Mouse (Mus musculus): ENCODE measurements at regions not wholly inside any gene's neighbourhood (a gene's known extent, or its start where the extent isn't known, plus 50 kb on each side); places are given as distances from the start of the nearest gene placed in this dataset.

- DNase-seq (ENCODE audit: low read depth in 3 of 3, low spot score in 3 of 3) (no peak), ATAC-seq (ENCODE audit: insufficient read depth) (no peak)
- H3K4me1 ChIP-seq (replicated peaks; ENCODE audit: control insufficient read depth in 2 of 2, insufficient read depth in 2 of 2, low read length in 1 of 2): no peaks in the 10 kb centered on the region
- no peak overlapping the region for H3K4me3 ChIP-seq (ENCODE audit: insufficient read depth in 1 of 2, low read depth in 2 of 2, low read length in 2 of 2)
- H3K27ac ChIP-seq: no peak overlapping the region
- H3K4me2 ChIP-seq (ENCODE audit: low read depth): no peak overlapping the region
- H3K9ac ChIP-seq (replicated peaks): no peak overlapping the region
- H3K36me3 ChIP-seq (replicated peaks; ENCODE audit: control insufficient read depth, insufficient read depth, low read depth): no peaks in the 10 kb centered on the region
- no peaks in the 10 kb centered on the region for H3K9me3 ChIP-seq (ENCODE audit: control insufficient read depth, low read length)
- H3K27me3 ChIP-seq (ENCODE audit: control insufficient read depth, insufficient read depth, low read length): no peaks in the 10 kb centered on the region
- no peak for TF ChIP-seq EP300 (IDR thresholded peaks at IDR 0.05; ENCODE audit: low read depth)
- peak; percentile 26 for TF ChIP-seq CTCF (IDR thresholded peaks at IDR 0.05; ENCODE audit: low read depth)
- WGBS (ENCODE audit: insufficient replicate concordance): 6% methylated on average over 1 of the region's 1 CpGs
These were observed 175.6 kb upstream of the Rap2b start for GRCm38 (mm10) chr3:61185789-61186188.

GRCm38 (mm10) chr3:61188662-61189061 lies 172.8 kb upstream of the Rap2b start:
- ATAC-seq (ENCODE audit: insufficient read depth): no peak
- TF ChIP-seq CTCF (IDR thresholded peaks at IDR 0.05; ENCODE audit: low read depth): no peak
- TF ChIP-seq EP300 (IDR thresholded peaks at IDR 0.05; ENCODE audit: low read depth): no peak
- no peak overlapping the region for H3K4me3 ChIP-seq (ENCODE audit: insufficient read depth in 1 of 2, low read depth in 2 of 2, low read length in 2 of 2)
- H3K27me3 ChIP-seq (ENCODE audit: control insufficient read depth, insufficient read depth, low read length): no peaks in the 10 kb centered on the region
- H3K9me3 ChIP-seq (ENCODE audit: control insufficient read depth, low read length): no peaks in the 10 kb centered on the region
- H3K9ac ChIP-seq (replicated peaks): no peak overlapping the region
- no peaks in the 10 kb centered on the region for H3K36me3 ChIP-seq (replicated peaks; ENCODE audit: control insufficient read depth, insufficient read depth, low read depth)
- H3K4me2 ChIP-seq (ENCODE audit: low read depth): no peak overlapping the region
- no peaks in the 10 kb centered on the region for H3K4me1 ChIP-seq (replicated peaks; ENCODE audit: control insufficient read depth in 2 of 2, insufficient read depth in 2 of 2, low read length in 1 of 2)
- no peak for DNase-seq (ENCODE audit: low read depth in 3 of 3, low spot score in 3 of 3)
- no peak overlapping the region for H3K27ac ChIP-seq

GRCm38 (mm10) chr3:61216562-61216961 lies 144.9 kb upstream of the Rap2b start:
- Histone ChIP-seq H3K27me3 (ENCODE audit: control insufficient read depth, insufficient read depth, low read length) (no peaks in the 10 kb centered on the region), H3K27ac (no peak overlapping the region), H3K9ac (replicated peaks) (no peak overlapping the region), H3K4me1 (replicated peaks; ENCODE audit: control insufficient read depth in 2 of 2, insufficient read depth in 2 of 2, low read length in 1 of 2) (no peaks in the 10 kb centered on the region), H3K36me3 (replicated peaks; ENCODE audit: control insufficient read depth, insufficient read depth, low read depth) (no peaks in the 10 kb centered on the region), H3K4me2 (ENCODE audit: low read depth) (no peak overlapping the region), H3K9me3 (ENCODE audit: control insufficient read depth, low read length) (no peaks in the 10 kb centered on the region), H3K4me3 (ENCODE audit: insufficient read depth in 1 of 2, low read depth in 2 of 2, low read length in 2 of 2) (no peak overlapping the region)
- TF ChIP-seq CTCF (IDR thresholded peaks at IDR 0.05; ENCODE audit: low read depth) (no peak), EP300 (IDR thresholded peaks at IDR 0.05; ENCODE audit: low read depth) (no peak)
- DNase-seq (ENCODE audit: low read depth in 3 of 3, low spot score in 3 of 3): no peak
- ATAC-seq (ENCODE audit: insufficient read depth): no peak
- 16% methylated on average over 4 of the region's 4 CpGs for WGBS (ENCODE audit: insufficient replicate concordance)

GRCm38 (mm10) chr3:61224505-61224904 lies 136.9 kb upstream of the Rap2b start:
- no peak overlapping the region for H3K9ac ChIP-seq (replicated peaks)
- no peaks in the 10 kb centered on the region for H3K27me3 ChIP-seq (ENCODE audit: control insufficient read depth, insufficient read depth, low read length)
- no peak overlapping the region for H3K4me3 ChIP-seq (ENCODE audit: insufficient read depth in 1 of 2, low read depth in 2 of 2, low read length in 2 of 2)
- ATAC-seq (ENCODE audit: insufficient read depth): no peak
- DNase-seq (ENCODE audit: low read depth in 3 of 3, low spot score in 3 of 3): no peak
- no peaks in the 10 kb centered on the region for H3K9me3 ChIP-seq (ENCODE audit: control insufficient read depth, low read length)
- no peak overlapping the region for H3K4me2 ChIP-seq (ENCODE audit: low read depth)
- no peak overlapping the region for H3K27ac ChIP-seq
- H3K36me3 ChIP-seq (replicated peaks; ENCODE audit: control insufficient read depth, insufficient read depth, low read depth): no peaks in the 10 kb centered on the region
- TF ChIP-seq EP300 (IDR thresholded peaks at IDR 0.05; ENCODE audit: low read depth): no peak
- no peak for TF ChIP-seq CTCF (IDR thresholded peaks at IDR 0.05; ENCODE audit: low read depth)
- H3K4me1 ChIP-seq (replicated peaks; ENCODE audit: control insufficient read depth in 2 of 2, insufficient read depth in 2 of 2, low read length in 1 of 2): no peaks in the 10 kb centered on the region

GRCm38 (mm10) chr3:61225054-61225453 lies 136.4 kb upstream of the Rap2b start:
- Histone ChIP-seq H3K36me3 (replicated peaks; ENCODE audit: control insufficient read depth, insufficient read depth, low read depth) (no peaks in the 10 kb centered on the region), H3K27me3 (ENCODE audit: control insufficient read depth, insufficient read depth, low read length) (no peaks in the 10 kb centered on the region), H3K4me1 (replicated peaks; ENCODE audit: control insufficient read depth in 2 of 2, insufficient read depth in 2 of 2, low read length in 1 of 2) (no peaks in the 10 kb centered on the region), H3K27ac (no peak overlapping the region), H3K9ac (replicated peaks) (no peak overlapping the region), H3K4me3 (ENCODE audit: insufficient read depth in 1 of 2, low read depth in 2 of 2, low read length in 2 of 2) (no peak overlapping the region), H3K4me2 (ENCODE audit: low read depth) (no peak overlapping the region), H3K9me3 (ENCODE audit: control insufficient read depth, low read length) (no peaks in the 10 kb centered on the region)
- no peak for TF ChIP-seq CTCF (IDR thresholded peaks at IDR 0.05; ENCODE audit: low read depth)
- no peak for DNase-seq (ENCODE audit: low read depth in 3 of 3, low spot score in 3 of 3)
- ATAC-seq (ENCODE audit: insufficient read depth): no peak

GRCm38 (mm10) chr3:61241380-61241779 lies 120.1 kb upstream of the Rap2b start:
- DNase-seq (ENCODE audit: low read depth in 3 of 3, low spot score in 3 of 3) (no peak), ATAC-seq (ENCODE audit: insufficient read depth) (no peak)
- Histone ChIP-seq H3K4me1 (replicated peaks; ENCODE audit: control insufficient read depth in 2 of 2, insufficient read depth in 2 of 2, low read length in 1 of 2) (no peaks in the 10 kb centered on the region), H3K4me2 (ENCODE audit: low read depth) (no peak overlapping the region), H3K36me3 (replicated peaks; ENCODE audit: control insufficient read depth, insufficient read depth, low read depth) (no peaks in the 10 kb centered on the region), H3K27me3 (ENCODE audit: control insufficient read depth, insufficient read depth, low read length) (no peaks in the 10 kb centered on the region), H3K9me3 (ENCODE audit: control insufficient read depth, low read length) (no peaks in the 10 kb centered on the region), H3K4me3 (ENCODE audit: insufficient read depth in 1 of 2, low read depth in 2 of 2, low read length in 2 of 2) (no peak overlapping the region), H3K9ac (replicated peaks) (no peak overlapping the region), H3K27ac (no peak overlapping the region)
- no peak for TF ChIP-seq EP300 (IDR thresholded peaks at IDR 0.05; ENCODE audit: low read depth)
- TF ChIP-seq CTCF (IDR thresholded peaks at IDR 0.05; ENCODE audit: low read depth): no peak
- 18% methylated on average over 5 of the region's 5 CpGs for WGBS (ENCODE audit: insufficient replicate concordance)
